8 mouse cellular contexts compared by ENCODE assay signal in the genomic region with DNA sequence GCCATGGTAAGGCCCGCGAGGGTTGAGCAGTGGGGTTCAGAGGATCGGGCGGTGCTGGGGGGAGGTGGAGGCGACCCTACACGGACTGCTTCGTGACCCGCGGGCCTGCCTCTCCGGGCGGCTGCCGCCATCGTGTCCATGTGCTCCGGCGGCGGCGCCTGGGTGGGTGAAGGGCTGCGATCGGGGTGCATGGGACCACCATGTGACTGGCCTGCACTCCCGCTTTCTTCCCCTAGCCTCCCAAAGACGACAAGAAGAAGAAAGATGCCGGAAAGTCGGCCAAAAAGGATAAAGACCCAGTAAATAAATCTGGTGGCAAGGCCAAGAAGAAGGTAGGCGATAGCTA. TPM values are rescaled to one million over a fixed set of nuclear protein-coding genes. Genes with fewer than 3 reads are reported as not detected.
DNase-seq lines count a peak whose midpoint lies in the region; ATAC-seq and TF ChIP-seq lines count a peak whose summit lies in the region.

No protein-coding gene starts in this region.

- peak overlapping the region; percentile 98 for H3K27ac ChIP-seq in kidney, embryonic 16.5 days (ENCODE audit: low read length)
- no peak overlapping the region for H3K27ac ChIP-seq in cortical plate, adult 2 months (ENCODE audit: insufficient read depth, low read length)
- H3K27ac ChIP-seq in hindbrain, embryonic 15.5 days (replicated peaks), result peak overlapping the region; percentile 96
- H3K27ac ChIP-seq in midbrain, embryonic 16.5 days (ENCODE audit: low read length), result peak overlapping the region; percentile 98

- no peak for TF ChIP-seq CTCF in cortical plate, adult 2 months (IDR thresholded peaks at IDR 0.05; ENCODE audit: extremely low read depth, insufficient read depth, low read length)

- H3K36me3 ChIP-seq in kidney, embryonic 16.5 days (ENCODE audit: insufficient read depth, low read length), result peaks cover 64% of the 10 kb centered on the region
- peaks cover 67% of the 10 kb centered on the region for H3K36me3 ChIP-seq in hindbrain, embryonic 15.5 days
- peaks cover 34% of the 10 kb centered on the region for H3K36me3 ChIP-seq in midbrain, embryonic 16.5 days (ENCODE audit: control insufficient read depth, insufficient read depth, low read length)

- H3K9me3 ChIP-seq in kidney, embryonic 16.5 days (ENCODE audit: low read length), result no peaks in the 10 kb centered on the region
- H3K9me3 ChIP-seq in hindbrain, embryonic 15.5 days, result no peaks in the 10 kb centered on the region
- H3K9me3 ChIP-seq in midbrain, embryonic 16.5 days (replicated peaks; ENCODE audit: control insufficient read depth, low read length, poor library complexity, severe bottlenecking), result no peaks in the 10 kb centered on the region

- H3K4me3 ChIP-seq in kidney, embryonic 16.5 days (ENCODE audit: low read length), result peak overlapping the region; percentile 86
- peak overlapping the region; percentile 91 for H3K4me3 ChIP-seq in cortical plate, adult 2 months (ENCODE audit: insufficient read depth, low read length)
- H3K4me3 ChIP-seq in hindbrain, embryonic 15.5 days, result peak overlapping the region; percentile 90
- peak overlapping the region; percentile 79 for H3K4me3 ChIP-seq in midbrain, embryonic 16.5 days (ENCODE audit: low read depth, low read length)

- H3K27me3 ChIP-seq in kidney, embryonic 16.5 days (ENCODE audit: insufficient read depth, low read length), result no peaks in the 10 kb centered on the region
- H3K27me3 ChIP-seq in hindbrain, embryonic 15.5 days, result no peaks in the 10 kb centered on the region
- H3K27me3 ChIP-seq in midbrain, embryonic 16.5 days (ENCODE audit: control insufficient read depth, insufficient read depth, low read depth, low read length), result no peaks in the 10 kb centered on the region

- peaks cover 21% of the 10 kb centered on the region; the same call in 1 of the 2 replicates for H3K4me1 ChIP-seq in kidney, embryonic 16.5 days (ENCODE audit: insufficient read depth, low read length)
- no peaks in the 10 kb centered on the region for H3K4me1 ChIP-seq in cortical plate, adult 2 months (ENCODE audit: control insufficient read depth, insufficient read depth, low read length)
- peaks cover 34% of the 10 kb centered on the region for H3K4me1 ChIP-seq in hindbrain, embryonic 15.5 days (replicated peaks)
- H3K4me1 ChIP-seq in midbrain, embryonic 16.5 days (ENCODE audit: control insufficient read depth, insufficient read depth, low read length), result peaks cover 19% of the 10 kb centered on the region

- peak overlapping the region; percentile 81 for H3K4me2 ChIP-seq in kidney, embryonic 16.5 days (replicated peaks; ENCODE audit: low read depth, low read length)
- H3K4me2 ChIP-seq in hindbrain, embryonic 15.5 days, result peak overlapping the region; percentile 78
- H3K4me2 ChIP-seq in midbrain, embryonic 16.5 days (ENCODE audit: low read length), result peak overlapping the region; percentile 71

- no peak for ATAC-seq in kidney, embryonic 16.5 days (ENCODE audit: low FRiP score, low TSS enrichment)
- ATAC-seq in hindbrain, embryonic 15.5 days (ENCODE audit: low FRiP score, low read depth), result no peak
- ATAC-seq in midbrain, embryonic 16.5 days, result no peak; the same call in 1 of the 2 replicates
- ATAC-seq in megakaryocyte-erythroid progenitor cell, adult 5-6 weeks (replicated peaks; ENCODE audit: low FRiP score, low TSS enrichment, poor library complexity, severe bottlenecking), result no peak

- WGBS in kidney, embryonic 16.5 days, result 0% methylated on average over 24 of the region's 24 CpGs
- WGBS in hindbrain, embryonic 15.5 days, result under 1% methylated on average over 24 of the region's 24 CpGs
- WGBS in midbrain, embryonic 16.5 days, result 0% methylated on average over 24 of the region's 24 CpGs

- no peak for TF ChIP-seq POLR2A in cortical plate, adult 2 months (IDR thresholded peaks at IDR 0.05; ENCODE audit: extremely low read depth, insufficient read depth, low read length)

- peak overlapping the region; percentile 95 for H3K9ac ChIP-seq in kidney, embryonic 16.5 days (replicated peaks; ENCODE audit: low read length)
- H3K9ac ChIP-seq in hindbrain, embryonic 15.5 days, result peak overlapping the region; percentile 58
- peak overlapping the region; percentile 84 for H3K9ac ChIP-seq in midbrain, embryonic 16.5 days (ENCODE audit: low read depth, low read length)

- no peak for DNase-seq in kidney, postnatal 4 days
- DNase-seq in layer of hippocampus, postnatal 36 days, result no peak
- no peak for DNase-seq in spleen, postnatal 14 days (ENCODE audit: low spot score in 2 of 2)

RNA-seq across cellular contexts. Expression of a gene that starts 0.3 kb away (rescaled TPM):
- polyA plus RNA-seq in kidney, embryonic 16.5 days (2015; fragmentation: Nextera tagmentation; extraction: Ambion mirVana), result 138 TPM in 2 replicates
- 83.8 and 88.1 TPM in 2 replicates for polyA plus RNA-seq in cortical plate, adult 2 months (2012; rRNA removed)
- 287 and 295 TPM in 2 replicates for polyA plus RNA-seq in hindbrain, embryonic 15.5 days (2015; fragmentation: Nextera tagmentation; extraction: Ambion mirVana)
- polyA plus RNA-seq in midbrain, embryonic 16.5 days (2015; fragmentation: Nextera tagmentation; extraction: Ambion mirVana), result 330 and 343 TPM in 2 replicates
- 10 to 100 TPM; 64.3 to 79.1 TPM for total RNA-seq in layer of hippocampus, postnatal 36 days (2021)
- total RNA-seq in megakaryocyte-erythroid progenitor cell, adult 5-6 weeks (2014; fragmentation: Nextera tagmentation), result 71.6 and 116 TPM in 2 replicates
- total RNA-seq in megakaryocyte-erythroid progenitor cell, adult 5-6 weeks (2017), result 28.4 and 36.8 TPM in 2 replicates

RNA-seq across cellular contexts. Expression of a gene that starts 0.8 kb away (rescaled TPM):
- 1,444 and 1,489 TPM in 2 replicates for polyA plus RNA-seq in kidney, embryonic 16.5 days (2015; fragmentation: Nextera tagmentation; extraction: Ambion mirVana)
- polyA plus RNA-seq in cortical plate, adult 2 months (2012; rRNA removed), result 559 and 574 TPM in 2 replicates
- 1,001 and 1,147 TPM in 2 replicates for polyA plus RNA-seq in hindbrain, embryonic 15.5 days (2015; fragmentation: Nextera tagmentation; extraction: Ambion mirVana)
- polyA plus RNA-seq in midbrain, embryonic 16.5 days (2015; fragmentation: Nextera tagmentation; extraction: Ambion mirVana), result 826 and 926 TPM in 2 replicates
- 100 to 1,000 TPM; 660 to 671 TPM for total RNA-seq in layer of hippocampus, postnatal 36 days (2021)
- 4,337 and 4,372 TPM in 2 replicates for total RNA-seq in megakaryocyte-erythroid progenitor cell, adult 5-6 weeks (2014; fragmentation: Nextera tagmentation)
- total RNA-seq in megakaryocyte-erythroid progenitor cell, adult 5-6 weeks (2017), result 1,747 and 2,464 TPM in 2 replicates

RNA-seq across cellular contexts. Expression of a gene that starts 10.6 kb away (rescaled TPM):
- polyA plus RNA-seq in kidney, embryonic 16.5 days (2015; fragmentation: Nextera tagmentation; extraction: Ambion mirVana), result 26.0 and 31.6 TPM in 2 replicates
- 46.7 and 48.0 TPM in 2 replicates for polyA plus RNA-seq in cortical plate, adult 2 months (2012; rRNA removed)
- polyA plus RNA-seq in hindbrain, embryonic 15.5 days (2015; fragmentation: Nextera tagmentation; extraction: Ambion mirVana), result 32.0 and 34.9 TPM in 2 replicates
- 35.7 and 39.2 TPM in 2 replicates for polyA plus RNA-seq in midbrain, embryonic 16.5 days (2015; fragmentation: Nextera tagmentation; extraction: Ambion mirVana)
- 10 to 100 TPM; 23.0 to 28.7 TPM for total RNA-seq in layer of hippocampus, postnatal 36 days (2021)
- 51.4 and 56.1 TPM in 2 replicates for total RNA-seq in megakaryocyte-erythroid progenitor cell, adult 5-6 weeks (2014; fragmentation: Nextera tagmentation)
- total RNA-seq in megakaryocyte-erythroid progenitor cell, adult 5-6 weeks (2017), result 18.9 and 19.3 TPM in 2 replicates

RNA-seq across cellular contexts. Expression of a gene that starts 11.1 kb away (rescaled TPM):
- polyA plus RNA-seq in kidney, embryonic 16.5 days (2015; fragmentation: Nextera tagmentation; extraction: Ambion mirVana), result 67.3 and 74.4 TPM in 2 replicates
- polyA plus RNA-seq in cortical plate, adult 2 months (2012; rRNA removed), result 49.9 and 58.8 TPM in 2 replicates
- polyA plus RNA-seq in hindbrain, embryonic 15.5 days (2015; fragmentation: Nextera tagmentation; extraction: Ambion mirVana), result 50.2 and 56.3 TPM in 2 replicates
- polyA plus RNA-seq in midbrain, embryonic 16.5 days (2015; fragmentation: Nextera tagmentation; extraction: Ambion mirVana), result 43.1 and 46.6 TPM in 2 replicates
- 10 to 100 TPM; 27.9 to 30.2 TPM for total RNA-seq in layer of hippocampus, postnatal 36 days (2021)
- total RNA-seq in megakaryocyte-erythroid progenitor cell, adult 5-6 weeks (2014; fragmentation: Nextera tagmentation), result 20.5 and 32.2 TPM in 2 replicates
- total RNA-seq in megakaryocyte-erythroid progenitor cell, adult 5-6 weeks (2017), result 11.4 and 43.0 TPM in 2 replicates

RNA-seq across cellular contexts. Expression of a gene that starts 28.4 kb away (rescaled TPM):
- polyA plus RNA-seq in kidney, embryonic 16.5 days (2015; fragmentation: Nextera tagmentation; extraction: Ambion mirVana), result 48.0 and 51.2 TPM in 2 replicates
- 55.4 and 56.7 TPM in 2 replicates for polyA plus RNA-seq in cortical plate, adult 2 months (2012; rRNA removed)
- 27.4 and 27.6 TPM in 2 replicates for polyA plus RNA-seq in hindbrain, embryonic 15.5 days (2015; fragmentation: Nextera tagmentation; extraction: Ambion mirVana)
- 26.8 and 28.2 TPM in 2 replicates for polyA plus RNA-seq in midbrain, embryonic 16.5 days (2015; fragmentation: Nextera tagmentation; extraction: Ambion mirVana)
- 100 to 1,000 TPM; 136 to 157 TPM for total RNA-seq in layer of hippocampus, postnatal 36 days (2021)
- total RNA-seq in megakaryocyte-erythroid progenitor cell, adult 5-6 weeks (2014; fragmentation: Nextera tagmentation), result 45.1 and 45.6 TPM in 2 replicates
- 56.5 and 77.5 TPM in 2 replicates for total RNA-seq in megakaryocyte-erythroid progenitor cell, adult 5-6 weeks (2017)
